Mouse (Mus musculus) MEL (cell line): Measurements from ENCODE around the gene Pknox2. TPM values are rescaled to one million over a fixed set of nuclear protein-coding genes. Genes with fewer than 3 reads are reported as not detected.

Experiments used
- DNase-seq: peaks from one replicate; pipeline ENCODE4 v3.0.0; 2011; ENCODE audit warnings: low read depth, low spot score
- H3K27ac ChIP-seq: 2 replicates; pipeline ENCODE4 v1.5.1; 2012; ENCODE audit warnings: low read depth, mild to moderate bottlenecking, control low read depth, low read length, moderate library complexity; ENCODE audit not compliant: control insufficient read depth
- H3K27me3 ChIP-seq, 2 experiments: fragments of 150-350 bp in 1 of 2; sonication (generic) in 1 of 2; 2 replicates each; pipeline ENCODE4 v1.6.1; 2012; ENCODE audit warnings: low read length in 2 of 2, mild to moderate bottlenecking in 2 of 2, improper control_type of control experiment in 1 of 2, moderate library complexity in 1 of 2; ENCODE audit not compliant: insufficient read depth in 2 of 2, control insufficient read depth in 1 of 2
- H3K36me3 ChIP-seq, 2 experiments: 2 replicates each; pipeline ENCODE4 v1.6.1; 2012 to 2014; ENCODE audit warnings: low read length in 2 of 2, improper control_type of control experiment in 1 of 2, inconsistent platforms in 1 of 2, mild to moderate bottlenecking in 1 of 2; ENCODE audit not compliant: insufficient read depth in 2 of 2, control insufficient read depth in 1 of 2
- H3K4me1 ChIP-seq, 2 experiments: fragments of 150-350 bp in 1 of 2; sonication (generic) in 1 of 2; 2 replicates each; pipeline ENCODE4 v1.6.1; 2012; ENCODE audit warnings: low read length in 2 of 2, improper control_type of control experiment in 1 of 2, mild to moderate bottlenecking in 1 of 2; ENCODE audit not compliant: insufficient read depth in 2 of 2, control insufficient read depth in 1 of 2
- H3K4me3 ChIP-seq, 2 experiments: fragments of 150-350 bp in 1 of 2; sonication (generic) in 1 of 2; 2 replicates each; pipeline ENCODE4 v1.5.1; 2012; ENCODE audit warnings: low read depth in 2 of 2, low read length in 2 of 2, mild to moderate bottlenecking in 2 of 2, moderate library complexity in 2 of 2, control low read depth in 1 of 2, improper control_type of control experiment in 1 of 2; ENCODE audit not compliant: control insufficient read depth in 1 of 2, insufficient read depth in 1 of 2
- H3K79me2 ChIP-seq: 2 replicates; pipeline ENCODE4 v1.6.1; 2012; ENCODE audit warnings: mild to moderate bottlenecking, low read length, moderate library complexity; ENCODE audit not compliant: control insufficient read depth, poor library complexity, insufficient read depth
- H3K9ac ChIP-seq: 2 replicates; pipeline ENCODE4 v1.6.1; 2012; ENCODE audit warnings: low read depth, mild to moderate bottlenecking, control low read depth, low read length, moderate library complexity; ENCODE audit not compliant: control insufficient read depth, poor library complexity, severe bottlenecking
- H3K9me3 ChIP-seq: fragments of 150-350 bp; sonication (generic); replicated peaks from 2 replicates; pipeline ENCODE4 v1.6.1; 2012; ENCODE audit warnings: mild to moderate bottlenecking, low read length, improper control_type of control experiment, moderate library complexity; ENCODE audit not compliant: insufficient read depth
- CTCF ChIP-seq, 3 experiments: IDR thresholded peaks in 2 of 3; conservative IDR thresholded peaks in 1 of 3; 2 replicates each; pipeline ENCODE4 v1.5.1; 2011 to 2012; ENCODE audit warnings: low read length in 3 of 3, low read depth in 2 of 3, mild to moderate bottlenecking in 2 of 3, improper control_type of control experiment in 1 of 3, inconsistent platforms in 1 of 3, mixed read lengths in 1 of 3, moderate library complexity in 1 of 3; ENCODE audit not compliant: control insufficient read depth in 1 of 3, insufficient read depth in 1 of 3, poor library complexity in 1 of 3, severe bottlenecking in 1 of 3
- ELF1 ChIP-seq: IDR thresholded peaks from 2 replicates; pipeline ENCODE4 v1.6.1; 2014; ENCODE audit warnings: low read depth, mild to moderate bottlenecking, inconsistent platforms, low read length, improper control_type of control experiment, moderate library complexity
- HCFC1 ChIP-seq: IDR thresholded peaks from 2 replicates; pipeline ENCODE4 v1.6.1; 2012; ENCODE audit warnings: low read depth, mild to moderate bottlenecking, inconsistent platforms, low read length, improper control_type of control experiment, moderate library complexity
- KAT2A ChIP-seq: conservative IDR thresholded peaks from 2 replicates; pipeline ENCODE4 v1.6.1; 2012; ENCODE audit warnings: low read depth, low read length, improper control_type of control experiment, inconsistent platforms
- MXI1 ChIP-seq: IDR thresholded peaks from 2 replicates; pipeline ENCODE4 v1.6.1; 2011; ENCODE audit warnings: mild to moderate bottlenecking, low read depth, low read length, improper control_type of control experiment
- MYB ChIP-seq: IDR thresholded peaks from 2 replicates; pipeline ENCODE4 v1.6.1; 2011; ENCODE audit warnings: mild to moderate bottlenecking, low read depth, low read length, improper control_type of control experiment
- NELFE ChIP-seq: IDR thresholded peaks from 2 replicates; pipeline ENCODE4 v1.6.1; 2011; ENCODE audit warnings: low read depth, low read length, improper control_type of control experiment
- NRF1 ChIP-seq: IDR thresholded peaks from 2 replicates; pipeline ENCODE4 v1.6.1; 2014; ENCODE audit warnings: low read depth, mild to moderate bottlenecking, inconsistent platforms, low read length, improper control_type of control experiment, moderate library complexity; ENCODE audit not compliant: poor library complexity, insufficient read depth, severe bottlenecking
- POLR2AphosphoS2 ChIP-seq: IDR thresholded peaks from 2 replicates; pipeline ENCODE4 v1.6.1; 2011; ENCODE audit warnings: low read length, improper control_type of control experiment
- RAD21 ChIP-seq: IDR thresholded peaks from 2 replicates; pipeline ENCODE4 v1.6.1; 2011; ENCODE audit warnings: mild to moderate bottlenecking, low read depth, low read length, improper control_type of control experiment
- SMC3 ChIP-seq: IDR thresholded peaks from 2 replicates; pipeline ENCODE4 v1.6.1; 2011; ENCODE audit warnings: low read depth, low read length, improper control_type of control experiment
- TAL1 ChIP-seq: IDR thresholded peaks from 2 replicates; pipeline ENCODE4 v1.6.1; 2012; ENCODE audit warnings: mild to moderate bottlenecking, inconsistent platforms, low read length, moderate library complexity, mixed read lengths
- TBP ChIP-seq: IDR thresholded peaks from 2 replicates; pipeline ENCODE4 v1.8.0; 2011; ENCODE audit warnings: low read depth, low read length, improper control_type of control experiment
- TCF12 ChIP-seq: IDR thresholded peaks from 2 replicates; pipeline ENCODE4 v1.6.1; 2014; ENCODE audit warnings: low read depth, mild to moderate bottlenecking, inconsistent platforms, low read length, improper control_type of control experiment, moderate library complexity
- UBTF ChIP-seq: IDR thresholded peaks from 2 replicates; pipeline ENCODE4 v1.6.1; 2012; ENCODE audit warnings: low read depth, mild to moderate bottlenecking, inconsistent platforms, low read length, improper control_type of control experiment, moderate library complexity, borderline replicate concordance; ENCODE audit not compliant: insufficient read depth
- USF1 ChIP-seq: IDR thresholded peaks from 2 replicates; pipeline ENCODE4 v1.6.1; 2014; ENCODE audit warnings: low read depth, mild to moderate bottlenecking, inconsistent platforms, low read length, improper control_type of control experiment, moderate library complexity
- USF2 ChIP-seq, 2 experiments: IDR thresholded peaks; 2 replicates each; pipeline ENCODE4 v1.6.1; 2011 to 2012; ENCODE audit warnings: improper control_type of control experiment in 2 of 2, low read length in 2 of 2, borderline replicate concordance in 1 of 2, inconsistent platforms in 1 of 2, low read depth in 1 of 2, mild to moderate bottlenecking in 1 of 2; ENCODE audit not compliant: insufficient read depth in 1 of 2
- ZC3H11A ChIP-seq: IDR thresholded peaks from 2 replicates; pipeline ENCODE4 v1.6.1; 2012; ENCODE audit warnings: low read depth, mild to moderate bottlenecking, inconsistent platforms, low read length, improper control_type of control experiment
- ZKSCAN1 ChIP-seq: IDR thresholded peaks from 2 replicates; pipeline ENCODE4 v1.6.1; 2012; ENCODE audit warnings: low read depth, mild to moderate bottlenecking, inconsistent platforms, low read length, improper control_type of control experiment, moderate library complexity
- ZMIZ1 ChIP-seq: IDR thresholded peaks from 2 replicates; pipeline ENCODE4 v1.6.1; 2012; ENCODE audit warnings: low read depth, mild to moderate bottlenecking, inconsistent platforms, low read length, improper control_type of control experiment, moderate library complexity
- polyA plus RNA-seq, 2 experiments: library from polyadenylated mRNA; stranded (reverse) in 1 of 2; unstranded in 1 of 2; fragments of >175 nt in 1 of 2; fragments of >200 nt in 1 of 2; gene quantifications; 2 replicates each; pipeline versions ENCODE4 v1.2.1 to v1.2.4; 2012; ENCODE audit warnings: low replicate concordance in 2 of 2, low read depth in 1 of 2; ENCODE audit not compliant: insufficient read length in 2 of 2, insufficient read depth in 1 of 2, missing spikeins in 1 of 2
- total RNA-seq: library from RNA; depleted of rRNA; stranded (reverse); fragments of 300-350 nt; gene quantifications from 2 replicates; pipeline ENCODE4 v1.2.3, GENCODE M21; 2012

Pknox2 gene
- total and polyA plus RNA-seq, 3 experiments, result not detected

- H3K36me3 ChIP-seq, result no peaks in the 10 kb centered on the region
- H3K79me2 ChIP-seq, result no peaks in the 10 kb centered on the region
- H3K9ac ChIP-seq, result no peak overlapping the region
- peaks cover 2 to 4% of the 10 kb centered on the region in 2 experiments for H3K27me3 ChIP-seq
- H3K9me3 ChIP-seq, result no peaks in the 10 kb centered on the region
- no peak overlapping the region for H3K4me3 ChIP-seq
- H3K4me1 ChIP-seq, result no peaks in the 10 kb centered on the region
- TF ChIP-seq TCF12 (no peak), RAD21 (peak; percentile 29), SMC3 (peak; percentile 39), CTCF (IDR thresholded peaks at IDR 0.05 in 2 of 3, conservative IDR thresholded peaks at IDR 0.05 in 1 of 3; ENCODE audit: control insufficient read depth in 1 of 3, insufficient read depth in 1 of 3, low read depth in 2 of 3, low read length in 3 of 3, poor library complexity in 1 of 3, severe bottlenecking in 1 of 3) (peak; percentile 50 to 76 (median 59))
- H3K27ac ChIP-seq, result no peak overlapping the region
- peak; percentile 58 for DNase-seq
Measured at GRCm38 (mm10) chr9:36890552-36890951, 256.7 kb downstream of the Pknox2 start.

- H3K4me1 ChIP-seq, result no peaks in the 10 kb centered on the region
- peaks cover 0 to 4% of the 10 kb centered on the region in 2 experiments; a peak in 3 of 4 replicates for H3K27me3 ChIP-seq
- no peaks in the 10 kb centered on the region for H3K79me2 ChIP-seq
- no peak overlapping the region for H3K4me3 ChIP-seq
- no peaks in the 10 kb centered on the region for H3K36me3 ChIP-seq
- peak; percentile 38 for DNase-seq
- H3K27ac ChIP-seq, result no peak overlapping the region
- H3K9me3 ChIP-seq, result no peaks in the 10 kb centered on the region
- no peak for TF ChIP-seq NELFE
- no peak for TF ChIP-seq ELF1
- TF ChIP-seq KAT2A, result no peak
- TF ChIP-seq SMC3, result peak; percentile 55
- no peak for TF ChIP-seq MYB
- no peak for TF ChIP-seq UBTF
- TF ChIP-seq CTCF (IDR thresholded peaks at IDR 0.05 in 2 of 3, conservative IDR thresholded peaks at IDR 0.05 in 1 of 3; ENCODE audit: control insufficient read depth in 1 of 3, insufficient read depth in 1 of 3, low read depth in 2 of 3, low read length in 3 of 3, poor library complexity in 1 of 3, severe bottlenecking in 1 of 3), result peak; percentile 54 to 63 (median 54)
- TF ChIP-seq MXI1, result no peak
- TF ChIP-seq USF1, result no peak
- TF ChIP-seq ZC3H11A, result no peak
- no peak for TF ChIP-seq TAL1
- no peak for TF ChIP-seq TCF12
- TF ChIP-seq ZKSCAN1, result no peak
- TF ChIP-seq USF2 (IDR thresholded peaks at IDR 0.05; ENCODE audit: borderline replicate concordance in 1 of 2, insufficient read depth in 1 of 2, low read depth in 1 of 2, low read length in 2 of 2), result no peak
- TF ChIP-seq POLR2AphosphoS2, result no peak
- no peak for TF ChIP-seq TBP
- no peak for TF ChIP-seq NRF1
- no peak for TF ChIP-seq ZMIZ1
- TF ChIP-seq RAD21, result peak; percentile 55
- TF ChIP-seq HCFC1, result no peak
- TF ChIP-seq, all 39 proteins: peak for 3
- H3K9ac ChIP-seq, result no peak overlapping the region
Measured at GRCm38 (mm10) chr9:36885237-36885636, 262.0 kb downstream of the Pknox2 start.
